Mouse (Mus musculus) CH12.LX (cell line): Measurements from ENCODE around the gene Timm29. TPM values are rescaled to one million over a fixed set of nuclear protein-coding genes. Genes with fewer than 3 reads are reported as not detected.

ENCODE experiments used
- DNase-seq: peaks from one replicate; pipeline ENCODE4 v3.0.0-alpha.2; 2013; ENCODE audit errors: extremely low read depth
- H3K27ac ChIP-seq: 2 replicates; pipeline ENCODE4 v1.5.1; 2012; ENCODE audit warnings: low read depth, mild to moderate bottlenecking, control low read depth, moderate library complexity; ENCODE audit not compliant: insufficient read depth
- H3K27me3 ChIP-seq: replicated peaks from 2 replicates; pipeline ENCODE3; 2012; ENCODE audit warnings: inconsistent platforms
- H3K36me3 ChIP-seq, 2 experiments: replicated peaks in 1 of 2; 2 replicates each; pipeline versions ENCODE3 to v1.6.1; 2012; ENCODE audit warnings: inconsistent platforms in 1 of 2, low read length in 1 of 2, mild to moderate bottlenecking in 1 of 2, mixed read lengths in 1 of 2, moderate library complexity in 1 of 2; ENCODE audit not compliant: control insufficient read depth in 1 of 2, insufficient read depth in 1 of 2
- H3K4me1 ChIP-seq, 2 experiments: 2 replicates each; pipeline ENCODE4 v1.6.1; 2012; ENCODE audit warnings: inconsistent platforms in 1 of 2, moderate library complexity in 1 of 2; ENCODE audit not compliant: insufficient read depth in 2 of 2, control insufficient read depth in 1 of 2
- H3K4me2 ChIP-seq: 2 replicates; pipeline ENCODE4 v1.6.1; 2012; ENCODE audit warnings: low read depth, mild to moderate bottlenecking, control low read depth; ENCODE audit not compliant: poor library complexity, insufficient read depth, severe bottlenecking
- H3K4me3 ChIP-seq, 3 experiments: fragments of 150-350 bp in 1 of 3; sonication (generic) in 1 of 3; replicated peaks in 1 of 3; 2 replicates each; pipeline versions ENCODE3 to v1.5.1; 2011 to 2012; ENCODE audit warnings: low read depth in 2 of 3, low read length in 2 of 3, mild to moderate bottlenecking in 2 of 3, moderate library complexity in 2 of 3, control low read depth in 1 of 3, improper control_type of control experiment in 1 of 3, inconsistent platforms in 1 of 3, mixed read lengths in 1 of 3; ENCODE audit not compliant: poor library complexity in 1 of 3
- H3K79me2 ChIP-seq: replicated peaks from 2 replicates; pipeline ENCODE4 v1.6.1; 2012; ENCODE audit warnings: mild to moderate bottlenecking, moderate library complexity; ENCODE audit not compliant: control insufficient read depth, poor library complexity, insufficient read depth, severe bottlenecking; ENCODE audit errors: extremely low read depth
- H3K9ac ChIP-seq: 2 replicates; pipeline ENCODE4 v1.6.1; 2012; ENCODE audit warnings: low read depth, mild to moderate bottlenecking, control low read depth, moderate library complexity; ENCODE audit not compliant: insufficient read depth
- H3K9me3 ChIP-seq: replicated peaks from 2 replicates; pipeline ENCODE3; 2012; ENCODE audit warnings: low read length, inconsistent platforms, mixed read lengths
- CHD1 ChIP-seq: IDR thresholded peaks from 2 replicates; pipeline ENCODE4 v1.6.1; 2012; ENCODE audit warnings: low read depth, low read length, improper control_type of control experiment, inconsistent platforms
- CHD2 ChIP-seq: IDR thresholded peaks from 2 replicates; pipeline ENCODE4 v1.6.1; 2011; ENCODE audit warnings: low read length, improper control_type of control experiment
- E2F4 ChIP-seq: IDR thresholded peaks from 2 replicates; pipeline ENCODE4 v1.6.1; 2011; ENCODE audit warnings: low read depth, low read length, improper control_type of control experiment; ENCODE audit not compliant: insufficient replicate concordance
- ETS1 ChIP-seq: conservative IDR thresholded peaks from 2 replicates; pipeline ENCODE4 v1.6.1; 2012; ENCODE audit warnings: low read depth, mild to moderate bottlenecking, inconsistent platforms, low read length, improper control_type of control experiment, moderate library complexity
- GABPA ChIP-seq: IDR thresholded peaks from 2 replicates; pipeline ENCODE4 v1.6.1; 2012; ENCODE audit warnings: low read depth, low read length, improper control_type of control experiment, inconsistent platforms; ENCODE audit not compliant: insufficient replicate concordance
- IRF4 ChIP-seq: IDR thresholded peaks from 2 replicates; pipeline ENCODE4 v1.6.1; 2014; ENCODE audit warnings: low read depth, mild to moderate bottlenecking, inconsistent platforms, low read length, improper control_type of control experiment
- JUN ChIP-seq: IDR thresholded peaks from 2 replicates; pipeline ENCODE4 v1.6.1; 2011; ENCODE audit warnings: low read depth, mild to moderate bottlenecking, low read length, improper control_type of control experiment, moderate library complexity; ENCODE audit not compliant: insufficient read depth
- KAT2A ChIP-seq: IDR thresholded peaks from 2 replicates; pipeline ENCODE4 v1.6.1; 2012; ENCODE audit warnings: low read length, improper control_type of control experiment, inconsistent platforms; ENCODE audit not compliant: insufficient replicate concordance
- MAX ChIP-seq: IDR thresholded peaks from 2 replicates; pipeline ENCODE4 v1.6.1; 2011; ENCODE audit warnings: low read length, improper control_type of control experiment
- MXI1 ChIP-seq: IDR thresholded peaks from 2 replicates; pipeline ENCODE4 v1.6.1; 2011; ENCODE audit warnings: mild to moderate bottlenecking, low read depth, low read length, improper control_type of control experiment
- MYC ChIP-seq: IDR thresholded peaks from 2 replicates; pipeline ENCODE4 v1.6.1; 2011; ENCODE audit warnings: low read depth, mild to moderate bottlenecking, improper control_type of control experiment, low read length
- NELFE ChIP-seq: IDR thresholded peaks from 2 replicates; pipeline ENCODE4 v1.6.1; 2011; ENCODE audit warnings: low read depth, low read length, improper control_type of control experiment
- PAX5 ChIP-seq: IDR thresholded peaks from 2 replicates; pipeline ENCODE4 v1.6.1; 2012; ENCODE audit warnings: low read length, inconsistent platforms, mixed read lengths
- POLR2A ChIP-seq: IDR thresholded peaks from 2 replicates; pipeline ENCODE4 v1.6.1; 2011; ENCODE audit warnings: low read depth, mild to moderate bottlenecking, improper control_type of control experiment, low read length
- POLR2AphosphoS2 ChIP-seq: IDR thresholded peaks from 2 replicates; pipeline ENCODE4 v1.6.1; 2011; ENCODE audit warnings: low read depth, low read length, improper control_type of control experiment
- SIN3A ChIP-seq: IDR thresholded peaks from 2 replicates; pipeline ENCODE4 v1.6.1; 2012; ENCODE audit warnings: low read length, improper control_type of control experiment, inconsistent platforms
- USF1 ChIP-seq: IDR thresholded peaks from 2 replicates; pipeline ENCODE4 v1.6.1; 2014; ENCODE audit warnings: low read depth, mild to moderate bottlenecking, inconsistent platforms, low read length, improper control_type of control experiment
- dilution Hi-C: fragments of 300-500 bp; cut with MboI; formaldehyde crosslinking; loops from 2 replicates; pipeline ENCODE4 v1.14.3; 2020; ENCODE audit warnings: low sequenced_read_pairs; ENCODE audit not compliant: extremely low pct_unique_long_range_greater_than_20kb, extremely low pct_ligation_motif_present
- in situ Hi-C: fragments of 300-500 bp; cut with MboI; formaldehyde crosslinking; loops from 3 replicates; pipeline ENCODE4 v1.14.3; 2019; ENCODE audit warnings: low sequenced_read_pairs, low pct_ligation_motif_present, low pct_unique_long_range_greater_than_20kb, mixed read lengths
- polyA plus RNA-seq: library from polyadenylated mRNA; unstranded; fragments of >175 nt; gene quantifications from 2 replicates; pipeline ENCODE4 v1.2.1, GENCODE M21; 2012; ENCODE audit warnings: low read depth; ENCODE audit not compliant: insufficient read length
- total RNA-seq, 2 experiments: library from RNA; depleted of rRNA; stranded (reverse); fragments of 300-350 nt in 1 of 2; fragments of >200 nt in 1 of 2; gene quantifications; 2 replicates each; pipeline ENCODE4 v1.2.3; 2012 to 2014

Timm29 gene
- total and polyA plus RNA-seq, 3 experiments, result 12.0 to 34.6 (median 19.5) TPM

DNA sequence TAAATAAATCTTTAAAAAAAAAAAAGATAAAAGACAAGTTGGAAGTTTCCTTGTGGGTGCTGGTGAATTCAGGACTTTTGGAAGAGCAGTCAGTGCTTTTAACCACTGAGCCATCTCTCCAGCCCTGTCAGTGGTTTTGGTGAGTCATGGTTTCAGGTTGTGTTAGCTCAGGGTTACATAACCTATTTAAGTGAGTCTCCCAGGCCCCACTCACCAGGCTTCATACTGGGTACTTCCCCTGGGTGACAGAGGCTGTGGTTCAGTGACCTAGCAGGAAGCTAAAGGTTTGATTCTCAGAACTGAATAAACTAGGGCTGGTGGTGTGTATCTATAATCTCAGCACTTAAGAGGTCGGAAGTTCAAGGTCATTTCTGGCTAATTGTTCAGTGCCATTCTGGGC lies 17.3 kb downstream of the Timm29 start (continued):
- TF ChIP-seq KAT2A (no peak), NELFE (no peak), MXI1 (no peak), USF1 (no peak), SIN3A (0 out of 2 replicates have a peak, but pooled peaks have one; percentile 56), MYC (peak; percentile 32; the same call in 1 of the 2 replicates), CHD2 (no peak), IRF4 (peak; percentile 95), POLR2A (peak; percentile 36; the same call in 1 of the 2 replicates), POLR2AphosphoS2 (no peak), PAX5 (no peak), JUN (peak; percentile 96), ETS1 (peak; percentile 99), E2F4 (no peak), GABPA (peak; percentile 37; the same call in 1 of the 2 replicates)
- TF ChIP-seq, all 38 proteins: peak for 14

DNA sequence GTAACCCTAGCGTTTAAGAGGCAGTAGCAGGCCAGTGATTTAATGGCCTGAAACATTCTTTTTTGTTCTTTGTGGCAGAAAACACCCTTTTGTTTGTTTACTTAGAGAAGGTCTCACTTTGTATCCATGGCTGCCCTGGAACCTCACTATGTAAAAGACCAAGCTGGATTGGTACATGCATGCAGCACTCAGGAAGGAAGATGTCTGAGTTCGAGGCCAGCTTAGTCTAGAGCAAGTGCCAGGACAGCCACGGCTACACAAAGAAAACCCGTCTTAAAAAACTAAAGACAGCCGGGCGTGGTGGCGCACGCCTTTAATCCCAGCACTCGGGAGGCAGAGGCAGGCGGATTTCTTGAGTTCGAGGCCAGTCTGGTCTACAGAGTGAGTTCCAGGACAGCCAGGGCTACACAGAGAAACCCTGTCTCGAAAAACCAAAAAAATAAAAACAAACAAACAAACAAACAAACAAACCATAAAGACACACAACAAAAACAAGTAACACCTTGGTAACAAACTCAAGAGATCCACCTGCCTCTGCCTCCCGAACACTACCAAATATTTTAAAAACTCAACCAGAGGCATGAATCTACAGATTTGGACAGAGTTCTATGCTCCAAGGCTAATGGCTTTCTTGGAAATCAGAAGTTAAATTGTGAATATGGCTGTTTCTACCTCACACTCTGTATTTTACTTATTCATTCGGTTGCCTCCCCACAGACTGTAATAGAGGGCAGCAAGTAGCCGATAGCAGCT lies 22.5 kb downstream of the Timm29 start:
- H3K4me2 ChIP-seq, result peak overlapping the region; percentile 81
- peak overlapping the region; percentile 54 for H3K9ac ChIP-seq
- in situ Hi-C loops (no loop called here), dilution Hi-C loops (no loop called here)
- peaks cover 34% of the 10 kb centered on the region for H3K79me2 ChIP-seq
- peaks cover 0 to 12% of the 10 kb centered on the region in 2 experiments for H3K36me3 ChIP-seq
- peaks cover 11 to 29% of the 10 kb centered on the region in 2 experiments for H3K4me1 ChIP-seq
- H3K9me3 ChIP-seq, result no peaks in the 10 kb centered on the region
- no peaks in the 10 kb centered on the region for H3K27me3 ChIP-seq
- H3K27ac ChIP-seq, result peak overlapping the region; percentile 17; the same call in 1 of the 2 replicates
- no peak for DNase-seq
- peak overlapping the region; percentile 61 to 86 (median 73) for H3K4me3 ChIP-seq
- TF ChIP-seq CHD1 (peak; percentile 66; the same call in 1 of the 2 replicates), E2F4 (no peak), MAX (peak; percentile 10; the same call in 1 of the 2 replicates)
- TF ChIP-seq, all 38 proteins: peak for 2
